Mouse (Mus musculus): ENCODE data around the gene Cntnap5c. TPM values are rescaled to one million over a fixed set of nuclear protein-coding genes. Genes with fewer than 3 reads are reported as not detected.

The Cntnap5c gene
- total and polyA plus RNA-seq, 2 experiments from 2014 or later, result 1.7 to 6.4 TPM

DNA sequence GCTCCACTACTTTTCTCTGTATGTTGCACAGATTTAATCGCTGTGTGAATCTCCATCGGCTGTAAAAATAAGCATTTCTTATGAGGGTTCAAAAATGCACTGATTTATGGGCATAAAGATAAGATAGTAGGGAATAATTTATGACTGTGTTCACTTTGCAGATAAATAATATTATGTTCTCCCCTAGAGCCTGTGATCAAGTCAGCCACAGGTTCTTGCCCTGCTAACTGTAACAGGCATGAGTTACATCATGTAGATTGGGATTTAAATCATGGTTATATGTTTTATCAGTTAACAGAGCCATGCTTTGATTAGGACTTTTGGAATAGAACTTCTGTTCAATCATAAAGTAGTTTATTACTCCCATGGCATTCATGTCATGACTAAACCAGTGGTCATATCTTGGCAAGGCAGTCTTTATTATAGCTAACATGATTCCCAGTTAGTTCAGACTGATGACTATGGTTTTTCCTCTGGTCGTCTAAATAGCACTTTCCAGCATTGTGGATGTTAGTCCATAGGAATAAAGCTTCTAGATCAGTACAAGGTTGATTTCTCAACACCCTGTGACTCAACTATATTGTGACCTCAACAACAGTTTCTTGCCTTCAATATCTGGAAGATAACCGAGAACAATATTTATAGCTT lies 118.5 kb downstream of the Cntnap5c start:
- H3K36me3 ChIP-seq (ENCODE audit: insufficient read depth), result no peaks in the 10 kb centered on the region
- no peaks in the 10 kb centered on the region for H3K9me3 ChIP-seq (ENCODE audit: low read length)
- H3K27me3 ChIP-seq (ENCODE audit: insufficient read depth, low read length), result no peaks in the 10 kb centered on the region
- no peak for TF ChIP-seq CTCF (IDR thresholded peaks at IDR 0.05; ENCODE audit: low read depth)
- 87% methylated on average over 4 of the region's 4 CpGs for WGBS
- DNase-seq (no peak), ATAC-seq (no peak)
- no peaks in the 10 kb centered on the region for H3K4me1 ChIP-seq (ENCODE audit: insufficient read depth)
- no peak overlapping the region for H3K4me3 ChIP-seq (ENCODE audit: low read depth, low read length)
- H3K4me2 ChIP-seq (ENCODE audit: low read depth), result no peak overlapping the region
- H3K27ac ChIP-seq (ENCODE audit: low read depth, low read length), result no peak overlapping the region
- no peak overlapping the region for H3K9ac ChIP-seq

DNA sequence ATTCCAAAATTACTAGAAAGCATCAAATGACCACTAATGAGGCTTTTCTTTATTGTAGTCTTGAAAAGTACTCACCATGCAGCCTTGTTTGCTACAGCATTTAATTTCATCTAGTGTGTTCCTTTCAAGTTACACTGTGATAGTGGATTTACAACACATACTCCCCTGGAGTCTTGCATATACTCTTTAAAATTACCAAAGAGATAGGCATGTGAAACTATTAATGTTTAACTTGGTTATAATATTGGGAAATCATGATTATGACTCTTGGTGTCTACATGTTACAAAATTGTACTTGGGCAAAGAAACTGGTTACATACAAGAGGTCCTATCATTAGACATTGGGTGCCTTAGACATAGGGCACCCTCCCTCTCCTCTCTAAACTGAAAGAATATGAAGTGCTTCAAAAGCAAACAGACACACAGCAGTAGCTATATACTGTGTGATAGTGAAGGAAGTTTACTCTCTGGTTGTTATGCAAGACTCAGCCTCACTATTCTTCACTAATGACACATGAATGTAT lies 142.5 kb downstream of the Cntnap5c start:
- Histone ChIP-seq H3K4me2 (ENCODE audit: low read depth) (no peak overlapping the region), H3K27ac (ENCODE audit: low read depth, low read length) (no peak overlapping the region), H3K4me1 (ENCODE audit: insufficient read depth) (no peaks in the 10 kb centered on the region), H3K36me3 (ENCODE audit: insufficient read depth) (no peaks in the 10 kb centered on the region), H3K4me3 (ENCODE audit: low read depth, low read length) (no peak overlapping the region), H3K9ac (no peak overlapping the region), H3K9me3 (ENCODE audit: low read length) (no peaks in the 10 kb centered on the region), H3K27me3 (ENCODE audit: insufficient read depth, low read length) (no peaks in the 10 kb centered on the region)
- DNase-seq (no peak), ATAC-seq (no peak)
- no peak for TF ChIP-seq CTCF (IDR thresholded peaks at IDR 0.05; ENCODE audit: low read depth)

DNA sequence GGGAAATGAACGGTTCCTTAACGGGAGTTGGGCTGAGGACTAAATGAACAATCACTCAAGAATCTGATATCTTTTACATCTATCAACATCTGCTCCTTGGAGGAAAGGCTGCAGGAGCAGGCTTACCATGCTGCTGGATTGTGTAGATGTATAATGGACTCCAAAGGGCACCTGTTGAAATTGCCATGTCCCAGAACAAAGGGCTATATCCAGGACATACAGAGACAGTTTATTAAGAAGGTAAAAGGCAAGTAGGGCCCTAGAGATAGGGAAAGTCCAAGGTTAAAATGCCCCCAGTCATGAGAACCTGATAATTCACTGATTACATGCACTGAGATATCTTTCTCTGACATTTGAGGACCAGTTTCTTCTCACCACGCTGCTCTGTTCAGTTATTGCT lies 214.9 kb downstream of the Cntnap5c start:
- no peaks in the 10 kb centered on the region for H3K4me1 ChIP-seq (ENCODE audit: insufficient read depth)
- H3K4me2 ChIP-seq (ENCODE audit: low read depth), result no peak overlapping the region
- H3K36me3 ChIP-seq (ENCODE audit: insufficient read depth), result no peaks in the 10 kb centered on the region
- no peak for ATAC-seq
- no peaks in the 10 kb centered on the region for H3K27me3 ChIP-seq (ENCODE audit: insufficient read depth, low read length)
- H3K27ac ChIP-seq (ENCODE audit: low read depth, low read length), result no peak overlapping the region
- 85% methylated on average over 3 of the region's 3 CpGs for WGBS
- no peak overlapping the region for H3K9ac ChIP-seq
- H3K4me3 ChIP-seq (ENCODE audit: low read depth, low read length), result no peak overlapping the region
- DNase-seq, result no peak
- H3K9me3 ChIP-seq (ENCODE audit: low read length), result no peaks in the 10 kb centered on the region
- TF ChIP-seq CTCF (IDR thresholded peaks at IDR 0.05; ENCODE audit: low read depth), result no peak

DNA sequence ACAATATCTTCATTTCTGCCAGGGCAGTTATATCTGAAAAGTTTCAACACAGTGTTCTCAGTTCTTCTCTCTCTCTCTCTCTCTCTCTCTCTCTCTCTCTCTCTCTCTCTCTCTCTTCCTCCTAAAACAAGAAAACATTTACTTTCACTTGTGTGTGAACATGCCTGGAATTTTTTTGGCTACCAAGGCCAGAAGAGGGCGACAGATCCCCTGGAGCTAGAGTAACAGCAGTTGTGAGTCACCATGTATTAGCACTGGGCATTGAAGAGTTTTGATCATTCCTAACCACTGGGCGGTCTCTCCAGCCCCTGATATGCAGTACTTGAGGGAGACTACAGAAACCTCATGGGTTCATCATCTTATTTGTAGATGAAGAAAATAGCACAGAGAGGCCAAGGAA lies 219.1 kb downstream of the Cntnap5c start:
- no peaks in the 10 kb centered on the region for H3K9me3 ChIP-seq (ENCODE audit: low read length)
- TF ChIP-seq CTCF (IDR thresholded peaks at IDR 0.05; ENCODE audit: low read depth), result peak; percentile 33; the same call in 1 of the 2 replicates
- H3K27me3 ChIP-seq (ENCODE audit: insufficient read depth, low read length), result no peaks in the 10 kb centered on the region
- H3K4me3 ChIP-seq (ENCODE audit: low read depth, low read length), result no peak overlapping the region
- DNase-seq, result no peak
- ATAC-seq, result no peak
- H3K4me1 ChIP-seq (ENCODE audit: insufficient read depth), result no peaks in the 10 kb centered on the region
- 42% methylated on average over 2 of the region's 2 CpGs for WGBS
- H3K36me3 ChIP-seq (ENCODE audit: insufficient read depth), result no peaks in the 10 kb centered on the region
- no peak overlapping the region for H3K4me2 ChIP-seq (ENCODE audit: low read depth)
- no peak overlapping the region for H3K27ac ChIP-seq (ENCODE audit: low read depth, low read length)
- H3K9ac ChIP-seq, result no peak overlapping the region

DNA sequence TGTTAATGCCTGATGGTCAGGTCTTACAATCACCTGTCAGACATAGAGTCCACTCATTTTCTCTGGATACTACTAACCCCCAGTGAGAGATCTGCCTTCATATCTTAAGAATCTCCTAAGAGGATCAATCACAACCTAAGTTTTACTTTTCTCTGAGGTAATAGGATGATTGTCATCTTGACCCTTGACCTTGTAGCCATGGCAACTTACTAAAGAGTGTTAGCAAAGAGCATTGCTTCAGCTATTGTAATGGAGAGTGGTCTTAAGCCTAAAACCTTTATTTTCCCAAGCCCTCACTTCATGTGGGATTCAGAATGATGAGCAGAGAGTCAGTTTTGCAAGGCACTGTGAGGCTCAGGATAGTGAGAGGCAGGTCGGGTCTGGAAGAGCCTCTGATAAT lies 227.1 kb downstream of the Cntnap5c start:
- Histone ChIP-seq H3K27ac (ENCODE audit: low read depth, low read length) (no peak overlapping the region), H3K4me1 (ENCODE audit: insufficient read depth) (no peaks in the 10 kb centered on the region), H3K4me2 (ENCODE audit: low read depth) (no peak overlapping the region), H3K36me3 (ENCODE audit: insufficient read depth) (no peaks in the 10 kb centered on the region), H3K27me3 (ENCODE audit: insufficient read depth, low read length) (no peaks in the 10 kb centered on the region), H3K9me3 (ENCODE audit: low read length) (no peaks in the 10 kb centered on the region), H3K4me3 (ENCODE audit: low read depth, low read length) (no peak overlapping the region), H3K9ac (no peak overlapping the region)
- DNase-seq (no peak), ATAC-seq (no peak)
- 26% methylated on average over 1 of the region's 1 CpGs for WGBS
- TF ChIP-seq CTCF (IDR thresholded peaks at IDR 0.05; ENCODE audit: low read depth), result no peak

DNA sequence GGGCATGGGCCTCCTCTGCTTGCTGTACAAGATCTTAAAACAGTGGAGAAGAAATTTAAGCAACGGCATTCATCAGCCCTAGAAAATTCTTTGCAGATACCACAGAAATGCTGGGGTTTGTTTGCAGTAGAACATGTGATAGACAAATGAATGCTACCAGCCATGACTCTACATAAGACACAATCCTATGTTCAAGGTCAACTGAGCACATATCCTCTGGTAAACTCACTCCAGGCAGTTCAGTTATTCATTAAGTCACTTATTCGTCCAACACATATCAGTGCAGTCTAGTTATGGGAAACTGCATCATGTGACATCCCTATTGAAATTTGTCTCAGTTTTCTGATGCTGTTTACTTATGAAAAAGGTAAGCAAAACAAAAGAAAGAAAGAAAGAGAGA lies 229.7 kb downstream of the Cntnap5c start:
- 82% methylated on average over 2 of the region's 2 CpGs for WGBS
- H3K27me3 ChIP-seq (ENCODE audit: insufficient read depth, low read length), result no peaks in the 10 kb centered on the region
- H3K4me3 ChIP-seq (ENCODE audit: low read depth, low read length), result no peak overlapping the region
- H3K4me1 ChIP-seq (ENCODE audit: insufficient read depth), result no peaks in the 10 kb centered on the region
- TF ChIP-seq CTCF (IDR thresholded peaks at IDR 0.05; ENCODE audit: low read depth), result no peak
- H3K36me3 ChIP-seq (ENCODE audit: insufficient read depth), result no peaks in the 10 kb centered on the region
- no peaks in the 10 kb centered on the region for H3K9me3 ChIP-seq (ENCODE audit: low read length)
- H3K4me2 ChIP-seq (ENCODE audit: low read depth), result no peak overlapping the region
- DNase-seq (no peak), ATAC-seq (no peak)
- H3K27ac ChIP-seq (ENCODE audit: low read depth, low read length), result no peak overlapping the region
- H3K9ac ChIP-seq, result no peak overlapping the region

DNA sequence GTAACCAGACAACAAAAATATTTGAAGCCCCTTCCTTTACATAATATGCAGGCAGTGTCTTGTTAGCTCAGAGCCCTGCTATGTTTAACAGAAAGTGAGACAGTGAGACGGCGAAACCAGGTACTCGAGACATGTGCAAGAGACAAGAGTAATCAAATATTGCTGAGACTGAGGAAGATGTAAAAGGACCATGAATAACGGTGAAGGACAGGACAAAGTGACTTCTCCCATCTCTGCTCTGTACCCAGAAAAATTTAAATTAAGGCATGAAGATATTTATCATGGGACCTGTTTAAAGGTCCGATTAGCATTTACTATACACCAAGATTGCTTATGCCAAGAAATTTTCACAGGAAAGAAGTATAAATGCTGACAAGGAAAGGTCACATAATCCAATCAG lies 233.5 kb downstream of the Cntnap5c start:
- Histone ChIP-seq H3K9me3 (ENCODE audit: low read length) (no peaks in the 10 kb centered on the region), H3K4me3 (ENCODE audit: low read depth, low read length) (no peak overlapping the region), H3K36me3 (ENCODE audit: insufficient read depth) (no peaks in the 10 kb centered on the region), H3K4me2 (ENCODE audit: low read depth) (no peak overlapping the region), H3K4me1 (ENCODE audit: insufficient read depth) (no peaks in the 10 kb centered on the region), H3K27ac (ENCODE audit: low read depth, low read length) (no peak overlapping the region), H3K9ac (no peak overlapping the region), H3K27me3 (ENCODE audit: insufficient read depth, low read length) (no peaks in the 10 kb centered on the region)
- DNase-seq (no peak), ATAC-seq (no peak)
- WGBS, result 65% methylated on average over 5 of the region's 5 CpGs
- TF ChIP-seq CTCF (IDR thresholded peaks at IDR 0.05; ENCODE audit: low read depth), result no peak

All from forebrain, postnatal 0 days (tissue).